Mouse (Mus musculus) cerebellum, adult 2 months (tissue): ENCODE data around the gene Tlr13.

Source experiments
- CTCF ChIP-seq: fragments of 200-500 bp; IDR thresholded peaks from 2 replicates; pipeline ENCODE4 v1.5.1; 2011; ENCODE audit warnings: low read depth, mild to moderate bottlenecking, control low read depth, low read length, moderate library complexity, borderline replicate concordance; ENCODE audit not compliant: insufficient read depth
- POLR2A ChIP-seq: fragments of 200-500 bp; IDR thresholded peaks from 2 replicates; pipeline ENCODE4 v1.6.1; 2011; ENCODE audit warnings: low read length, control low read depth, borderline replicate concordance; ENCODE audit not compliant: insufficient read depth

DNA sequence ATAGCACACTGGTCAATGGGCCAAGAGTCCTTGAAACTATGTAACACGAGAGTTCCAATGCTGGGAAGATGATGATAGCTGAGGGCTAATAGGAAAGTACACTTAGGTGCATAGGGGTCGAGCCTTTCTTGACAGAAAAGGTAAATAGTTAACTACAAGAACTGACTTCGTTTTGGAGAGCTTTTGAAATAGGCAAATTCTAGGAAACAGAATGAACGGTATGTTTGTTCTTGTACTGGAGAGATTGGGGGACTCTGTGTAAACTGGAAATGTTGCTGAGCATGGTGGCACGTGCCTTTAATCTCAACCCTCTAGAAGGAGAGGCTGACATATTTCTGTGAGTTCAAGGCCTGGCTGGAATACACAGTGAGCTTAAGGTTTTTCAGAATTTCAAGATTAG, 21.6 kb downstream of the Tlr13 start:
- TF ChIP-seq POLR2A = no peak
- TF ChIP-seq CTCF = no peak
